In genomic region chr15:88813262-88813661, GRCm38 (mm10) we compare ENCODE assay signal across 27 mouse cellular contexts. TPM values are rescaled to one million over a fixed set of nuclear protein-coding genes. Genes with fewer than 3 reads are reported as not detected.
DNase-seq lines count a peak whose midpoint lies in the region; ATAC-seq and TF ChIP-seq lines count a peak whose summit lies in the region.
"Had no signal": no experiment of that assay in that cellular context is flagged by ENCODE, and none has a peak within 500 bp of the region (broad histone marks: within the 10 kb centered on the region; RNA-seq: fewer than 3 reads in every experiment).

No protein-coding gene starts in this region.

- TF ChIP-seq EP300 in liver, embryonic 14.5 days (IDR thresholded peaks at IDR 0.05; ENCODE audit: low read depth): no peak

- TF ChIP-seq CTCF in intestine, postnatal 0 days (IDR thresholded peaks at IDR 0.05; ENCODE audit: low read depth): peak; percentile 64
- TF ChIP-seq CTCF in liver, embryonic 14.5 days (IDR thresholded peaks at IDR 0.05; ENCODE audit: low read depth): 0 out of 2 replicates have a peak, but pooled peaks have one; percentile 19

- peaks cover 50% of the 10 kb centered on the region; the same call in 1 of the 2 replicates for H3K36me3 ChIP-seq in intestine, postnatal 0 days (ENCODE audit: control insufficient read depth, insufficient read depth)
- peaks cover 19% of the 10 kb centered on the region for H3K36me3 ChIP-seq in intestine, embryonic 16.5 days (ENCODE audit: control insufficient read depth, insufficient read depth, low read length)
- no peaks in the 10 kb centered on the region; the same call in none of the 2 replicates for H3K36me3 ChIP-seq in liver, embryonic 14.5 days (replicated peaks; ENCODE audit: control insufficient read depth, insufficient read depth, low read depth)

- no peaks in the 10 kb centered on the region for H3K27me3 ChIP-seq in intestine, postnatal 0 days (replicated peaks; ENCODE audit: control insufficient read depth, insufficient read depth, low read length)
- no peaks in the 10 kb centered on the region for H3K27me3 ChIP-seq in intestine, embryonic 16.5 days (replicated peaks; ENCODE audit: control insufficient read depth, insufficient read depth, low read length)
- H3K27me3 ChIP-seq in liver, embryonic 14.5 days (ENCODE audit: control insufficient read depth, insufficient read depth, low read length): no peaks in the 10 kb centered on the region
- H3K27me3 ChIP-seq: CH12.LX; embryonic facial prominence, embryonic 12.5 days; embryonic facial prominence, embryonic 15.5 days; heart, embryonic 13.5 days; Patski had no signal

- H3K4me1 ChIP-seq in intestine, postnatal 0 days (replicated peaks; ENCODE audit: control insufficient read depth, insufficient read depth, low read length): no peaks in the 10 kb centered on the region
- H3K4me1 ChIP-seq in intestine, embryonic 16.5 days (ENCODE audit: control insufficient read depth, insufficient read depth, low read length): peaks cover under 1% of the 10 kb centered on the region
- H3K4me1 ChIP-seq in liver, embryonic 14.5 days (replicated peaks; ENCODE audit: control insufficient read depth in 2 of 2, insufficient read depth in 2 of 2, low read length in 1 of 2): peaks cover 0 to under 1% of the 10 kb centered on the region in 2 experiments; a peak in 2 of 4 replicates

- H3K9me3 ChIP-seq in intestine, postnatal 0 days (ENCODE audit: control insufficient read depth): no peaks in the 10 kb centered on the region
- no peaks in the 10 kb centered on the region for H3K9me3 ChIP-seq in intestine, embryonic 16.5 days (ENCODE audit: control insufficient read depth, low read length)
- no peaks in the 10 kb centered on the region for H3K9me3 ChIP-seq in liver, embryonic 14.5 days (ENCODE audit: control insufficient read depth, low read length)
- H3K9me3 ChIP-seq: embryonic facial prominence, embryonic 12.5 days; embryonic facial prominence, embryonic 15.5 days; G1E; heart, embryonic 13.5 days had no signal

- H3K4me2 ChIP-seq in intestine, postnatal 0 days (replicated peaks; ENCODE audit: low read depth): no peak overlapping the region
- H3K4me2 ChIP-seq in intestine, embryonic 16.5 days (ENCODE audit: low read depth, low read length): no peak overlapping the region
- no peak overlapping the region for H3K4me2 ChIP-seq in liver, embryonic 14.5 days (ENCODE audit: low read depth)
- H3K4me2 ChIP-seq: embryonic facial prominence, embryonic 12.5 days; embryonic facial prominence, embryonic 15.5 days; heart, embryonic 13.5 days; hindbrain, embryonic 14.5 days had no signal

- no peak overlapping the region for H3K4me3 ChIP-seq in intestine, postnatal 0 days (ENCODE audit: low read depth, low read length)
- no peak overlapping the region for H3K4me3 ChIP-seq in intestine, embryonic 16.5 days (ENCODE audit: low read length)
- no peak overlapping the region for H3K4me3 ChIP-seq in liver, embryonic 14.5 days (ENCODE audit: insufficient read depth in 1 of 2, low read depth in 2 of 2, low read length in 2 of 2)
- H3K4me3 ChIP-seq: embryonic facial prominence, embryonic 12.5 days; embryonic facial prominence, embryonic 15.5 days; gastrocnemius, adult 2 months; heart, embryonic 13.5 days had no signal

- DNase-seq in kidney, postnatal 25 days: peak; percentile 27 to 49
- no peak for DNase-seq in kidney, postnatal 4 days
- no peak for DNase-seq in liver, embryonic 14.5 days (ENCODE audit: low read depth in 3 of 3, low spot score in 3 of 3)
- no peak for DNase-seq in liver
- peak; percentile 32 for DNase-seq in lung, postnatal 36 days
- DNase-seq in lung, postnatal 25 days (ENCODE audit: low spot score): no peak
- DNase-seq: adrenal gland, postnatal 14 days; B cell, adult 2 months; cerebellum, adult 11 months; cerebellum, adult 2 months; cerebellum, adult 9-11 months; cerebellum, postnatal 25 days; forebrain, postnatal 0 days; gastrocnemius, adult 2 months; gastrocnemius, postnatal 14 days; heart, postnatal 14 days; heart, postnatal 4 days had no signal

- 82% methylated on average over 3 of the region's 3 CpGs for WGBS in intestine, postnatal 0 days
- WGBS in intestine, embryonic 16.5 days: 90% methylated on average over 3 of the region's 3 CpGs
- WGBS in liver, embryonic 14.5 days (ENCODE audit: insufficient replicate concordance): 70% methylated on average over 3 of the region's 3 CpGs

- no peak for ATAC-seq in intestine, postnatal 0 days
- ATAC-seq in intestine, embryonic 16.5 days: no peak
- ATAC-seq in liver, embryonic 14.5 days (ENCODE audit: insufficient read depth): no peak
- ATAC-seq: forebrain, embryonic 14.5 days; forebrain, postnatal 0 days; Patski had no signal

- H3K9ac ChIP-seq in intestine, postnatal 0 days (ENCODE audit: low read depth, low read length): no peak overlapping the region
- no peak overlapping the region for H3K9ac ChIP-seq in intestine, embryonic 16.5 days (ENCODE audit: low read depth, low read length)
- H3K9ac ChIP-seq in liver, embryonic 14.5 days (replicated peaks): no peak overlapping the region
- H3K9ac ChIP-seq: embryonic facial prominence, embryonic 12.5 days; embryonic facial prominence, embryonic 15.5 days; forebrain, postnatal 0 days; heart, embryonic 13.5 days; hindbrain, embryonic 14.5 days had no signal

- no peak overlapping the region for H3K27ac ChIP-seq in intestine, postnatal 0 days (ENCODE audit: low read depth, low read length)
- H3K27ac ChIP-seq in intestine, embryonic 16.5 days (ENCODE audit: low read length): no peak overlapping the region
- no peak overlapping the region for H3K27ac ChIP-seq in liver, embryonic 14.5 days
- H3K27ac ChIP-seq: embryonic facial prominence, embryonic 12.5 days; embryonic facial prominence, embryonic 15.5 days; gastrocnemius, adult 2 months; heart, embryonic 13.5 days; hindbrain, embryonic 14.5 days had no signal

RNA-seq across cellular contexts. Expression of gene Alg12, which starts 5.9 kb away (rescaled TPM):
- polyA plus RNA-seq in intestine, postnatal 0 days (2015; fragmentation: Nextera tagmentation; extraction: Ambion mirVana): 7.3 and 8.4 TPM in 2 replicates
- polyA plus RNA-seq in intestine, embryonic 16.5 days (2015; fragmentation: Nextera tagmentation; extraction: Ambion mirVana): 16.7 and 16.9 TPM in 2 replicates
- 4.9 and 5.2 TPM in 2 replicates for polyA plus RNA-seq in liver, embryonic 14.5 days (2012; rRNA removed)
- 4.9 and 5.9 TPM in 2 replicates for polyA plus RNA-seq in liver, embryonic 14.5 days (2014; fragmentation: Nextera tagmentation; extraction: Ambion mirVana)

RNA-seq across cellular contexts. Expression of gene Creld2, which starts 6.2 kb away (rescaled TPM):
- 67.8 and 67.9 TPM in 2 replicates for polyA plus RNA-seq in intestine, postnatal 0 days (2015; fragmentation: Nextera tagmentation; extraction: Ambion mirVana)
- 123 and 137 TPM in 2 replicates for polyA plus RNA-seq in intestine, embryonic 16.5 days (2015; fragmentation: Nextera tagmentation; extraction: Ambion mirVana)
- 16.2 and 25.4 TPM in 2 replicates for polyA plus RNA-seq in liver, embryonic 14.5 days (2012; rRNA removed)
- 34.1 and 38.6 TPM in 2 replicates for polyA plus RNA-seq in liver, embryonic 14.5 days (2014; fragmentation: Nextera tagmentation; extraction: Ambion mirVana)

RNA-seq across cellular contexts. Expression of gene Pim3, which starts 48.7 kb away (rescaled TPM):
- polyA plus RNA-seq in intestine, postnatal 0 days (2015; fragmentation: Nextera tagmentation; extraction: Ambion mirVana): 28.0 and 36.8 TPM in 2 replicates
- 45.7 and 46.3 TPM in 2 replicates for polyA plus RNA-seq in intestine, embryonic 16.5 days (2015; fragmentation: Nextera tagmentation; extraction: Ambion mirVana)
- polyA plus RNA-seq in liver, embryonic 14.5 days (2012; rRNA removed): 3.1 and 5.0 TPM in 2 replicates
- 8.1 and 8.5 TPM in 2 replicates for polyA plus RNA-seq in liver, embryonic 14.5 days (2014; fragmentation: Nextera tagmentation; extraction: Ambion mirVana)

Comparison
In these comparisons a context has a peak if more than half of its experiments do, and no peak if none do; other contexts are left out.
1. DNase-seq: peak in kidney, postnatal 25 days (2 of 2) and lung, postnatal 36 days (single experiment); none in kidney, postnatal 4 days (0 of 2), liver, embryonic 14.5 days (0 of 3), liver (single experiment) and lung, postnatal 25 days (single experiment).